Mouse (Mus musculus) heart, embryonic 11.5 days (tissue): ENCODE results near the gene Dcp1a. TPM values are rescaled to one million over a fixed set of nuclear protein-coding genes. Genes with fewer than 3 reads are reported as not detected.

Experiments
- ATAC-seq: fragments of 200-750 bp; cut with Nextera tagmentation; replicated peaks from 2 replicates; pipeline ENCODE4 v1.8.0; 2017; ENCODE audit warnings: moderate library complexity; ENCODE audit not compliant: insufficient number of reproducible peaks, low FRiP score, low TSS enrichment
- H3K27ac ChIP-seq: fragments of 300-500 bp; sonication (generic); 2 replicates; pipeline ENCODE4 v1.5.1; 2014; ENCODE audit warnings: mild to moderate bottlenecking, low read depth, low read length
- H3K27me3 ChIP-seq: fragments of 300-500 bp; sonication (generic); 2 replicates; pipeline ENCODE4 v1.6.1; 2014; ENCODE audit warnings: mild to moderate bottlenecking, low read length, mixed read lengths; ENCODE audit not compliant: control insufficient read depth, insufficient read depth
- H3K36me3 ChIP-seq: fragments of 300-500 bp; sonication (generic); 2 replicates; pipeline ENCODE4 v1.6.1; 2014; ENCODE audit warnings: mild to moderate bottlenecking, low read length, moderate library complexity, mixed read lengths; ENCODE audit not compliant: control insufficient read depth, insufficient read depth
- H3K4me1 ChIP-seq: fragments of 300-500 bp; sonication (generic); 2 replicates; pipeline ENCODE4 v1.6.1; 2014; ENCODE audit warnings: low read length; ENCODE audit not compliant: control insufficient read depth, insufficient read depth
- H3K4me2 ChIP-seq: fragments of 300-500 bp; sonication (generic); 2 replicates; pipeline ENCODE4 v1.6.1; 2014; ENCODE audit warnings: mild to moderate bottlenecking, moderate library complexity
- H3K4me3 ChIP-seq: fragments of 300-500 bp; sonication (generic); 2 replicates; pipeline ENCODE4 v1.5.1; 2014; ENCODE audit warnings: low read depth, low read length
- H3K9ac ChIP-seq: fragments of 300-500 bp; sonication (generic); 2 replicates; pipeline ENCODE4 v1.6.1; 2014; ENCODE audit warnings: mild to moderate bottlenecking, low read depth, low read length, moderate library complexity
- H3K9me3 ChIP-seq: fragments of 300-500 bp; sonication (generic); replicated peaks from 2 replicates; pipeline ENCODE4 v1.6.1; 2016; ENCODE audit warnings: low read length; ENCODE audit not compliant: control insufficient read depth
- WGBS: fragments of 180-500 bp; shearing (Covaris S2); extraction: QIAGEN DNeasy Blood & Tissue Kit; methylation state at CpG from one replicate; pipeline ENCODE4 v1.1.7; 2014; ENCODE audit not compliant: insufficient replicate concordance; 5-methylcytosine and 5-hydroxymethylcytosine counted together
- polyA plus RNA-seq: library from polyadenylated mRNA; unstranded; fragments of >200 nt; fragmentation: Nextera tagmentation; extraction: Ambion mirVana; gene quantifications from 2 replicates; pipeline ENCODE4 v1.2.1, GENCODE M21; 2014

The Dcp1a gene
- polyA plus RNA-seq = 21.2 and 21.5 TPM in 2 replicates

DNA sequence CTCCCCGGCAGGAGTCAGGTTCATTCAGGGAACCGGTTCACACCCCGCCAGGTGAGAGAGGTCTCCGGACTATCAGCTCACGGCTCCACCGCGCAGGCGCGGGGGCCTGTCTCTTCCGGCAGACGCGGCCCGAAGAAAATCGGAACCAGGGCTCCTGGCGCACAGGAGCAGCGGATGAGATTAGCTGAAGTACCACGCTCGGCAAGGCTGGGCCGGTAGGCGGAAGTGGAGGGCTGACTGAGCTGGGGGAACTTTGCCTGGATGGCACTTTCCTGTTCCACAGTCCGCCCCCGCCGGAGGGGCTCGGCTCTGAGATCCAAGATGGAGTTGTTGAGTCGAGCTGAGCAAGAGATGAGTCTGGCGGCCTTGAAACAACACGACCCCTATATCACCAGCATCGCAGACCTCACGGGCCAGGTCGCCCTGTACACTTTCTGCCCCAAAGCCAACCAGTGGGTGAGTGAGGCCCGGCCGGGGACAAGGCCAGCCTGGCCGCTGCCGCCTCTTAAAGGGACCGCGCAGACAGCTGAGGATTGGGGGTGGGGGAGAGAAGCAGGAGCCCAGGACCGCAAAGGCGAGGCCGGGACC, at the start of gene Dcp1a:
TSS of gene Dcp1a (plus strand) at position 175 of the 588 bp plus-strand sequence.
- Histone ChIP-seq H3K9ac (peak within 1 kb of the TSS; percentile 98), H3K9me3 (no peaks in the 10 kb centered on the region), H3K27me3 (no peaks in the 10 kb centered on the region), H3K4me2 (peak within 1 kb of the TSS; percentile 84), H3K4me3 (peak within 1 kb of the TSS; percentile 95), H3K4me1 (peaks cover 6% of the 10 kb centered on the region), H3K27ac (peak within 1 kb of the TSS; percentile 91), H3K36me3 (0 out of 2 replicates have a peak, but pooled peaks cover 2% of the 10 kb centered on the region)
- WGBS = under 1% methylated on average over 39 of the region's 39 CpGs
- ATAC-seq = peak; percentile 95

DNA sequence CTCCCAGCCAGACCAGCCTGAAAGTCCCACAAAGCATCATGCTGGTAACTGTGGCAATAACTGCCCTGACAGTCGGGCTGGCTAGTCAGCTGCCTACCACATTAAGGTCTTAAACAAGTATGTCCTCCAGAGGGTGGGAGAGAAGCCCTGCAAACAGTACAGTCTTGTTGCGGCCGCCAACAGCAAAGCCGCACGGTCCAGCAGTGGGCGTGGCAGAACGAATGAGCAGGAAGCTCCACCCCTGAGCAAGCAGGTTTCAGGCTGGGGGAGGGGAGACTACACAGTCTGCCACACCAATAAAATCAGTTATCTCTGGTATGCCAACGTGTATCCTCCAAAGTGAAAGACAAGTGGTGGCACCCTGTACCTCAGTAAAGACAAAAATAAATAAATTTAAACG, 49.7 kb upstream of the Dcp1a start:
- no peaks in the 10 kb centered on the region for H3K9me3 ChIP-seq
- no peak overlapping the region for H3K27ac ChIP-seq
- no peak overlapping the region for H3K4me3 ChIP-seq
- WGBS = 65% methylated on average over 9 of the region's 9 CpGs
- peaks cover 20% of the 10 kb centered on the region for H3K4me1 ChIP-seq
- 0 out of 2 replicates have a peak, but pooled peaks have one; percentile 31 for ATAC-seq
- H3K27me3 ChIP-seq = no peaks in the 10 kb centered on the region
- H3K4me2 ChIP-seq = no peak overlapping the region
- no peaks in the 10 kb centered on the region for H3K36me3 ChIP-seq
- H3K9ac ChIP-seq = no peak overlapping the region

DNA sequence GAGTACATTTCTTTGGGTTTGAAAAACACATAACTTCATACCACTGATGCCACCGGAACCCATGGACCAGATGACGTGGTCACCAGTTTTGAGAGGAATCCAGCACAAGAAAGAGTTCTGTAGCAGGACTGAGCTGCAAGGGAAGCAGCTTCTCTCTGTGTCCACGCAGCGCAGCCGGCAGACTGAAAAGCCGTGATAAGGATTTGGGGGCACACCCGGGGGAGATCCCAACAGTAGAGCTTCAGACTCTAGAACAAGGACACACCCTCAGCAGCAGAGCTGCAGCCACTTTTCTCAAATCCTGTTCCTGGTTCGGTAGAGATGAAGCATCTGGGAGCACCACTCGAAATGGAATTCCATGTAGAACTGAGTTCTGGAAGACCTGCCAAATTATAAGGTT, 49.3 kb upstream of the Dcp1a start:
- no peaks in the 10 kb centered on the region for H3K36me3 ChIP-seq
- ATAC-seq = no peak
- peaks cover 19% of the 10 kb centered on the region for H3K4me1 ChIP-seq
- no peak overlapping the region for H3K4me2 ChIP-seq
- H3K9me3 ChIP-seq = no peaks in the 10 kb centered on the region
- H3K27me3 ChIP-seq = no peaks in the 10 kb centered on the region
- H3K9ac ChIP-seq = no peak overlapping the region
- no peak overlapping the region for H3K27ac ChIP-seq
- no peak overlapping the region for H3K4me3 ChIP-seq
- WGBS = 78% methylated on average over 9 of the region's 9 CpGs

DNA sequence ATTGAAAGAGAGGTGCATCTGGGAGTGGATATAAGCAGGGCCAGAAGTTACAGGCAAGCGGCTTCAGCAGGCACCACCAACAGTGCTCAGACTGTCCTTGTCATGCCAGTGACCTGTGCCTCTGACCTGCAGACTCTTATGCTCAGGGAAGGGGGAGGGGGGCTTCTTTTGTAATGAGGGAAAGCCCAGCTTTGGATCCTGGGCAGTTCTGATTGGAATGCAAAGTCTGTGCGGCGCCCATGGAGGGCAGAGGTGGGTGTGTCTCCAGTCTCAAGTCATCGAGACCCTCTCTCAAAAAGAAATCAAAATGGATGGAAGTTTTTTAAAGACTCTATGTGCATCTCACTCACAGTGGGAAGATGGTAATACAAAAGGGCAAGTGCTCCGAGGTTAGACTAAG, 48.9 kb upstream of the Dcp1a start:
- H3K4me3 ChIP-seq = no peak overlapping the region
- H3K4me2 ChIP-seq = no peak overlapping the region
- no peaks in the 10 kb centered on the region for H3K9me3 ChIP-seq
- H3K27me3 ChIP-seq = no peaks in the 10 kb centered on the region
- no peak for ATAC-seq
- no peak overlapping the region for H3K9ac ChIP-seq
- H3K4me1 ChIP-seq = peaks cover 15% of the 10 kb centered on the region
- WGBS = 77% methylated on average over 5 of the region's 5 CpGs
- no peaks in the 10 kb centered on the region for H3K36me3 ChIP-seq
- H3K27ac ChIP-seq = no peak overlapping the region

DNA sequence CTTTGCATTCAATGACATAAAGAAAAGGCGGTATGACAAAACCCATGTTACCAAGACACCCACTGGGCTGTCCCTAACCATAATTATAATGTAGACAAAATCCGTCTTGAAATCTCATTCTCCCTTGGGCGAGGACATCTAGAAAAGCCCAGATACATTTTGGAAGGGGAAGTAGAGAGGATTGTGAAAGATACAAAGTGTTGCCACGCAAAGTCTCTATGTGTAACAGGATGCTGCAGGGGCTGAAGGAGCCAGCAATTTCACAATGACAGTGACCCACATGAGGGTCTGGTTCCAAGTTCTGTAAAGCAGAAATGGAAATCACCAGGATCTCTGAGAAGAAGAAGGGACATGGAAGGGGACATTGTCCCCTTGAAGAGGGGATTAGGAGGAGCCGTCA, 44.0 kb upstream of the Dcp1a start:
- H3K27me3 ChIP-seq = no peaks in the 10 kb centered on the region
- no peak overlapping the region for H3K4me3 ChIP-seq
- H3K27ac ChIP-seq = no peak overlapping the region
- H3K4me2 ChIP-seq = no peak overlapping the region
- no peak for ATAC-seq
- 83% methylated on average over 5 of the region's 5 CpGs for WGBS
- H3K9me3 ChIP-seq = no peaks in the 10 kb centered on the region; the same call in 1 of the 2 replicates
- no peaks in the 10 kb centered on the region for H3K36me3 ChIP-seq
- H3K4me1 ChIP-seq = peaks cover 2% of the 10 kb centered on the region; the same call in 1 of the 2 replicates
- H3K9ac ChIP-seq = no peak overlapping the region

DNA sequence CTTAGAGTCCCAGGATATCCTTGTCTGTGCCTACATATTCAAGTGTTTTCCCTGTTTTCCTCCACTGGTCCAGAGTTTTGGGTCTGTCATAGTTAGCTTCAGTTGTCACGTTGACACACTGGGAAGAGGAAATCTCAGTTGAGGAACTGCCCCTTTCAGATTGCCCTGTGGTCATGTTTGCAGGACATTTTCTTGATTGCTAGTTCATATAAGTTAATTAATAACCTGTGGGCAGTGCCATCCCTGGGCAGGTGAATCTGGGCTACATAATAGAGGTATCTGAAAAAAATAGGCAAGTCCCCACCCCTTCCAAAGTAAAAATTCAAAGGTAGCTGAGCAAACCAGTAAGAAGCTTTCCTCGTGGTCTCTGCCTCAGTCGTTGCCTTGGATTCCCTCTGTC, 39.4 kb upstream of the Dcp1a start:
- Histone ChIP-seq H3K36me3 (no peaks in the 10 kb centered on the region), H3K4me1 (no peaks in the 10 kb centered on the region), H3K27ac (no peak overlapping the region), H3K27me3 (no peaks in the 10 kb centered on the region), H3K4me2 (no peak overlapping the region), H3K9me3 (no peaks in the 10 kb centered on the region; the same call in 1 of the 2 replicates), H3K4me3 (no peak overlapping the region), H3K9ac (no peak overlapping the region)
- 86% methylated on average over 3 of the region's 3 CpGs for WGBS
- ATAC-seq = no peak

DNA sequence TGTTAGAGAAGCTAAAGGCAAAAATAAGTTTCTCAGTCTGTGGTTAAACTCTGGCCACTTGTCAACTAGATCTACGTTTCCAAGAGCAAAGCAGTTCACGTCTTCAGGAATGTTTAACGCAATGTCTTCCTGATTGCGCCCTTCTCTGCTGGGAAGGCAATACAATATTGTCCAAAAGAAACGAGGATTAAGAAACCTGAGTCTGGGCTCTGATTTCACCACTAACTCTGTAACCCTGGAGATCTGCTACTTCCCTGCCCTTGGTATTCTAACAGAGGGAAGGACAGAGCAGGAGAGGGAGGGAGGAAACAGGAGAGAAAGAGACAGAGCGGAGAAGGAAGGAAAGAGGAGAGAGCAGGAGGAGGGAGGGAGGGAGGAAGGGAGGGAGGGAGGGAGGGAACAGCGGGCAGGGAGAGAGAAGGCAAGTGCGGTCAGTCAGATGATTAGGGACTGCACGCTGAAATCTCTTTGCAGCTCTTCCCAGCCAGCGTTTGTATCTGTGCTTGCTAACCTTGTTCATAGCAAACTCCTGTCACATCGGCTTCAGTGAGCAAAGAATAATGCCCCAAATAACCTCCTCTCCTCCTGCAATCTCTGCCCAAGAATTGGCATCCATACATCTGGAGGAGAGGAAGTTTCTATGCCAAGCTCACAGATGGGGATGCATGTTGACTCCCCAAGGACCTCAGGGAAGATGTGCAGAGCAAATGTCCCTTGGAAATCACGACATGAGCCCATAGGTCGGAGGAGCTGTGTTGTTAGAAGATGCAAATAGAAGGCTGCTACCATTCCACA, 23.3 kb upstream of the Dcp1a start:
- Histone ChIP-seq H3K27me3 (no peaks in the 10 kb centered on the region), H3K9me3 (no peaks in the 10 kb centered on the region), H3K36me3 (no peaks in the 10 kb centered on the region), H3K4me1 (peaks cover 10% of the 10 kb centered on the region; the same call in 1 of the 2 replicates), H3K27ac (no peak overlapping the region), H3K4me3 (no peak overlapping the region), H3K9ac (no peak overlapping the region), H3K4me2 (0 out of 2 replicates have a peak overlapping the region, but pooled peaks have one; percentile 30)
- no peak for ATAC-seq
- 27% methylated on average over 12 of the region's 13 CpGs for WGBS

DNA sequence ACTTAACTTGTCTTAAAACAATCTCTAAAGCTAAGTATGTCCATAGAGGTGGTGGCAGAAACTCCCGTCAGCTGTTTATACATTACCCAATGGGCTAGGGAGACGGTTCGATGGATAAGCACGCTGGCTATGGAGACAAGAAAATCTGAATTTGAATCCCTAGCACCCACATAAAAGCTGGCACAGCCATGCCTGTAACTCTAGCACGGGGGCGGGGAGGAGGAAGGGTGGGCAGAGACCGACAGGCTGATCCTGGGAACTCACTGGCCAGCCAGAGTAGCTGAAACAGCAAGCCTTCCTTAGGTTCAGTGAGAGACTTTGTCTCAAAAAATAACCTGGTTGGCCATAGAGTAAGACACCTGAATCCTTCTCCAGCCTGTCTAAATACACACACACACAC, 21.9 kb upstream of the Dcp1a start:
- 67% methylated on average over 7 of the region's 7 CpGs for WGBS
- ATAC-seq = no peak

More for the DNA sequence above, 21.9 kb upstream of the Dcp1a start:
- no peaks in the 10 kb centered on the region for H3K36me3 ChIP-seq
- H3K4me3 ChIP-seq = no peak overlapping the region
- peaks cover 10% of the 10 kb centered on the region; the same call in 1 of the 2 replicates for H3K4me1 ChIP-seq
- no peaks in the 10 kb centered on the region for H3K27me3 ChIP-seq
- H3K9ac ChIP-seq = no peak overlapping the region
- H3K27ac ChIP-seq = no peak overlapping the region
- H3K9me3 ChIP-seq = no peaks in the 10 kb centered on the region
- H3K4me2 ChIP-seq = no peak overlapping the region
